Mouse (Mus musculus): ENCODE results near the gene Ppm1m. TPM values are rescaled to one million over a fixed set of nuclear protein-coding genes. Genes with fewer than 3 reads are reported as not detected.
A peak's percentile ranks its signal among the peaks of the same experiment; 100 is the strongest.

The Ppm1m gene
- total and polyA plus RNA-seq, 2 experiments from 2014 or later: 17.7 to 20.6 TPM

DNA sequence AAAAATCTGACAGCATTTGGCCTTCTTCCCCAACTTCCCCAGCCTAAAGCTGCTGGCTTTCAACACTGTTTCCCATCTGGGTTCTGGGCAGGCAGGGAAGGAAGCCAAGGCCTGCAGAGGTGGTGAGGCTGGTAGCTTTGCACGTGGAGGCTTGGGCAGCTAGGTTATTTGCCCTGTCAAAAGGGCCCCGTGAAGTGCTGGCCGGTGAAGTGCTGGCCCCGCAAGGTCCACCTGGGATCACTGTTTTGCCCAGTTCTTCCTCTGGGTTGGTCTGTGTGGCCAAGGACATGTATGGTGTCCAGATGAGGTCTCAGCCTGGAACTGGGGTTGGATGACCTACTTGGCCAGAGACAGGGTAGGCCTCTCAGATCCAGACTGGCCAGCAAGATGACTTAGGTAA, 10.4 kb upstream of the Ppm1m start:
- DNase-seq (no peak), ATAC-seq (no peak)
- H3K4me2 ChIP-seq (ENCODE audit: low read depth): no peak overlapping the region
- no peaks in the 10 kb centered on the region for H3K27me3 ChIP-seq (ENCODE audit: insufficient read depth, low read length)
- no peaks in the 10 kb centered on the region for H3K4me1 ChIP-seq (ENCODE audit: insufficient read depth)
- H3K9ac ChIP-seq: no peak overlapping the region
- no peak overlapping the region for H3K27ac ChIP-seq (ENCODE audit: low read depth, low read length)
- WGBS: 86% methylated on average over 4 of the region's 4 CpGs
- no peak overlapping the region for H3K4me3 ChIP-seq (ENCODE audit: low read depth, low read length)
- no peaks in the 10 kb centered on the region for H3K9me3 ChIP-seq (ENCODE audit: low read length)
- TF ChIP-seq CTCF (IDR thresholded peaks at IDR 0.05; ENCODE audit: low read depth): no peak
- peaks cover 40% of the 10 kb centered on the region for H3K36me3 ChIP-seq (ENCODE audit: insufficient read depth)

DNA sequence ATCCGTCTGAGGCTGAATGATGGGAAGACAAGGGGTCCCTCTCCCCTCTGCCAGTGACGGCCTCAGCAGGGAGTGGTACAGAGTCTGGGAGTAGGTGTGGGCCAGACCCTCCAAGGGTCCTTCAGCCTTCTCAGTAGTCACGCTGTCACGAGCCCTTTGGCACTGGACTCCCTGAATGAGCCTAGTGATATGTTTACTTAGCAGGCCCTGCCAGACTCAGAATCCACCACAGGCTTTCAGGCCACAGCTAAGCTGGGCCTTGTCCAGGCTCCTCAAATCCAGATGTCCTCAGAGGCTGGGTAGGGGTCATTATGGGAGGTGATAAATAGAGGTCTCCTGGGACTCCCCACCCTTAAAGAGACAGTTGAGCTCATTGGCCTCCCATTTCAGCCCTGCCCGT, 8.6 kb upstream of the Ppm1m start:
- ATAC-seq (no peak), DNase-seq (no peak)
- Histone ChIP-seq H3K9me3 (ENCODE audit: low read length) (no peaks in the 10 kb centered on the region), H3K4me2 (ENCODE audit: low read depth) (no peak overlapping the region), H3K27ac (ENCODE audit: low read depth, low read length) (no peak overlapping the region), H3K4me1 (ENCODE audit: insufficient read depth) (0 out of 2 replicates have a peak, but pooled peaks cover 5% of the 10 kb centered on the region), H3K27me3 (ENCODE audit: insufficient read depth, low read length) (no peaks in the 10 kb centered on the region), H3K4me3 (ENCODE audit: low read depth, low read length) (no peak overlapping the region), H3K9ac (no peak overlapping the region), H3K36me3 (ENCODE audit: insufficient read depth) (peaks cover 22% of the 10 kb centered on the region)
- 87% methylated on average over 5 of the region's 5 CpGs for WGBS
- TF ChIP-seq CTCF (IDR thresholded peaks at IDR 0.05; ENCODE audit: low read depth): no peak

DNA sequence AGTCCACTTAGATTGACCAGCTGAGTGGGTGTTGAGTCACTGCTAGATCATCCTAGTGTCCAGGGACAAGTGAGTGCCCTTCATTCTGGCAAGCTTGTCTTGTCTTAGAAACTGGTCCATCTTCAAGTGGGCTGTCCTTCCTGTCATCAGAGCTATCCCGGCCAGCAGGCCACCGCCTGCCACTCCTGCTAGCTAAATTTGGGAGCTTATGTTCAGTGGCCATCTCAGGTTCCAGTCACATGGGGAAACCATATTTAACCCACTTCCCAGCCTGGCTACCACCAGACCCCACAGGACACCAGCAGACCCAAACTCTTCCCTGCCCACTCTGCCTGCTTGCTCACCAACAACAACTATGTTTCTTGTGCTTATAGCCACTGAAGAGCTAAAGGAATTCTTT, 7.0 kb upstream of the Ppm1m start:
- H3K27me3 ChIP-seq (ENCODE audit: insufficient read depth, low read length): no peaks in the 10 kb centered on the region
- H3K9me3 ChIP-seq (ENCODE audit: low read length): no peaks in the 10 kb centered on the region
- 93% methylated on average over 2 of the region's 2 CpGs for WGBS
- no peak overlapping the region for H3K4me3 ChIP-seq (ENCODE audit: low read depth, low read length)
- H3K9ac ChIP-seq: no peak overlapping the region
- ATAC-seq: no peak
- DNase-seq: no peak
- no peak overlapping the region for H3K4me2 ChIP-seq (ENCODE audit: low read depth)
- peaks cover 13% of the 10 kb centered on the region; the same call in 1 of the 2 replicates for H3K36me3 ChIP-seq (ENCODE audit: insufficient read depth)
- 0 out of 2 replicates have a peak, but pooled peaks cover 5% of the 10 kb centered on the region for H3K4me1 ChIP-seq (ENCODE audit: insufficient read depth)
- no peak for TF ChIP-seq CTCF (IDR thresholded peaks at IDR 0.05; ENCODE audit: low read depth)
- no peak overlapping the region for H3K27ac ChIP-seq (ENCODE audit: low read depth, low read length)

DNA sequence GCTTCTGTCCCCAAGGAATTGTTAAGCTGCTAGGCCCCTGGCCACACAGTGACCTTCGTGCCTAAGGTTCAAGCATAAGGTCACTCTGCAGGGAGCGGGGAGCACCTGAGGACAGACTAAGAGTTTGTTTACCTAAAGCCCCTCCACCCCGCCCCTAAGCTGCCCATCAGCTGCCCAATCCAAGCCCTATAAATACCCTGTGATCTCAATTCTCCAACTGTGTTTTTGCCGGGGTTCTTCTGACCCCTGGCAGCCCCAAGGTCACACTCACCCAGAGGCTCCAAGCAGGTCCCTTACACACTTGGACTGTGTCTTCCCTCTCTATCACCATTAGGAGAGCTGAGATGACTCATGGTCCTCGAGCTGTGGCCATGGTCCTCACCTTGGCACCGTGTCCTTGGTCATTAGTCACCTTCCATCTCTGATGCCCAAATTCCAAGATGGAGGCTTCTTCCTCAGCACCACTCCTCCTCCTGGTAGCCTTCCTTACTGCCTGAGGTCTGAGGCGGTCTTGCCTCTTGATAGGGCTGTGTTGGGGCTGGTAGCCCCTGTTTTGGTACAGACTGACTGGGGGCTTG, 6.3 kb upstream of the Ppm1m start:
- Histone ChIP-seq H3K36me3 (ENCODE audit: insufficient read depth) (peaks cover 13% of the 10 kb centered on the region; the same call in 1 of the 2 replicates), H3K4me3 (ENCODE audit: low read depth, low read length) (no peak overlapping the region), H3K27me3 (ENCODE audit: insufficient read depth, low read length) (no peaks in the 10 kb centered on the region), H3K9ac (no peak overlapping the region), H3K9me3 (ENCODE audit: low read length) (no peaks in the 10 kb centered on the region), H3K4me2 (ENCODE audit: low read depth) (no peak overlapping the region), H3K4me1 (ENCODE audit: insufficient read depth) (0 out of 2 replicates have a peak, but pooled peaks cover 5% of the 10 kb centered on the region), H3K27ac (ENCODE audit: low read depth, low read length) (no peak overlapping the region)
- no peak for TF ChIP-seq CTCF (IDR thresholded peaks at IDR 0.05; ENCODE audit: low read depth)
- 87% methylated on average over 7 of the region's 7 CpGs for WGBS
- ATAC-seq: no peak
- no peak for DNase-seq

DNA sequence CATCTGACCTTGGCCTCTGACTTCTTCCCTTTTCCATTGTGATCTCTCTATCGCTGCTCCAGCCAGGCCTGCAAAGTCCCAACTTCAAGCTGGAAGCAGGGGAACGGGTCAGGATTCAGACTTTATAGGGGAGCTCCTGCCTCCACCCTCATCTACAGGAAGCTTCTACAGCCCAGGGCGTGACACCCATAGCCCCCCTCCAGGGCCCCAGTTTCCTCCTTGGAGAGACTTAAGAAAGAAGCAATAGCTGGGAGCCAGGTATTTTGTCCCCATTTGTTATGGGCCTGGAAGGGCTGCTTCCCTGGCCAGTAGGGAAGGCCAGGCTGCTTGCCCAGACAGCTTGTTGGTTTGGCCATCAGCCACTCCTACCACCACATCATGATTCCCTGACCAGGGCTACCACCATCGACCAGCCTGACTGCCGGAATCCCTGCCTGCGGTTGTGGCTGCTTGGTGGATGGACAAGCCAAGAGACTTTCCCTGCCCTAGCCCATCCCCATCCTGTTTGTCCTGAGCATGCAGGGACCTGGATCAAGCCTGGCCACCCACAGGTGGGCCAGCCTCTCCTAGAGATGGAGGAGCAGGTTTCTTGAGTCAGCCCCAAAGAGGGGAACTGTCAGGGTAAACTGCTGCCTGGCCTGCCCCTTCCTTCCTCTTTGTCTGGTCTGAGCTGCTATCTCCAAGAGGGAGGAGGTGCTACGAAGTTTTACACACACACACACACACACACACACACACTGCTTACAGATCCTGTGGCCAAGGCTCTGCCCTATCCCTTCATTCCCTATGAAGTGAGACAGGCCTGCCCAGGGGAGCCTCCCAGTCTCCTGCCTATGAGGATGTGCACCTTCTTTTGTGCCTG, 4.7 kb upstream of the Ppm1m start:
- peak overlapping the region; percentile 1; the same call in 1 of the 2 replicates for H3K9ac ChIP-seq
- no peak for TF ChIP-seq CTCF (IDR thresholded peaks at IDR 0.05; ENCODE audit: low read depth)
- no peaks in the 10 kb centered on the region for H3K9me3 ChIP-seq (ENCODE audit: low read length)
- H3K27me3 ChIP-seq (ENCODE audit: insufficient read depth, low read length): no peaks in the 10 kb centered on the region
- H3K36me3 ChIP-seq (ENCODE audit: insufficient read depth): peaks cover 9% of the 10 kb centered on the region; the same call in 1 of the 2 replicates
- ATAC-seq (no peak), DNase-seq (no peak)
- 74% methylated on average over 7 of the region's 7 CpGs for WGBS
- H3K27ac ChIP-seq (ENCODE audit: low read depth, low read length): no peak overlapping the region
- H3K4me3 ChIP-seq (ENCODE audit: low read depth, low read length): peak overlapping the region; percentile 68; the same call in 1 of the 2 replicates
- 0 out of 2 replicates have a peak, but pooled peaks cover 5% of the 10 kb centered on the region for H3K4me1 ChIP-seq (ENCODE audit: insufficient read depth)
- H3K4me2 ChIP-seq (ENCODE audit: low read depth): peak overlapping the region; percentile 61

DNA sequence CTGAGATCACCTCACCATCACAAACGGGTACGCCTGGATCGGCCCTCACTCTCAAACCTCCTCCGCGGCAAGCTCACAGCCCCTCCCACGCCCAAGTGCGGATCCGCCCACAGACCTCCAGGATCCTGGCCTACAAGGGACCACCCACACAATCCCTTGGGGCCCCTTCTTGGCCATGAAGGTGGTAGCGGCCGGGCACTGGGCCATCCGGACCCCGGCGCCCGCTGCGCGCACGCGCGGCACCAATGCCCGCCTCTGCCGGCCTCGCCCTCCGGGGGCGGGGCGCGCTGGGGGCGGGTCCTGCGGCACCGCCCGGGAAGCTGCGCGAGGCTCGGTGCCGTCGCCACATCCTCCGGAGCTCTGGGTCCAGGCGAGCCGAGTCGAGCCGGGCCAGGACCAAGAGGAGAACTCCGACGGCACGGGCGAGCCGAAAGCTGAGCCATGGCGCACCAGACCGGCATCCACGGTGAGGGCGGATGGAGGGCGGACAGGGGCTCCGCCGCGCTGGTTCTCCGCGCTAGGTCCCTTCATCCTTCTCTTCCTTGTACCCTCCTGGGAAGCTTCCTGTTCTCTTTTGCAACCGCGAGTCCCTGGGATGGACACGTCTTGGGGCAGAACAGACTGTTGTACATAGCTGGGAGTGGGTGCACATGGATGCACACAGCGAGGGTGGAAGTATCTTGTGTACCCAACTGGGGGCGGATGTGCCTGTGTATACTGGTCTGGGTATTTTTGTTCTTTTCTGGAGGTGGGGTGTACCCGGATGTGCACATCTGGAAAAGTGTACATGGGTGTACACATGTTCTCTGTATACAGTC, 3.5 kb upstream of the Ppm1m start, which contains the start of gene Twf2:
TSS of gene Twf2 (plus strand) at position 290 of the 818 bp plus-strand sequence.
- H3K27ac ChIP-seq (ENCODE audit: low read depth, low read length): peak within 1 kb of the TSS; percentile 69
- peak within 1 kb of the TSS; percentile 61 for H3K4me2 ChIP-seq (ENCODE audit: low read depth)
- H3K4me1 ChIP-seq (ENCODE audit: insufficient read depth): 0 out of 2 replicates have a peak, but pooled peaks cover 5% of the 10 kb centered on the region
- no peaks in the 10 kb centered on the region for H3K27me3 ChIP-seq (ENCODE audit: insufficient read depth, low read length)
- ATAC-seq: peak; percentile 92
- 0 out of 2 replicates have a peak, but pooled peaks cover 3% of the 10 kb centered on the region for H3K36me3 ChIP-seq (ENCODE audit: insufficient read depth)
- peak; percentile 92 for DNase-seq
- TF ChIP-seq CTCF (IDR thresholded peaks at IDR 0.05; ENCODE audit: low read depth): no peak
- no peaks in the 10 kb centered on the region for H3K9me3 ChIP-seq (ENCODE audit: low read length)
- H3K4me3 ChIP-seq (ENCODE audit: low read depth, low read length): peak within 1 kb of the TSS; percentile 68
- H3K9ac ChIP-seq: peak within 1 kb of the TSS; percentile 80
- WGBS: 3% methylated on average over 50 of the region's 61 CpGs

Measured in forebrain, postnatal 0 days (tissue).